Mouse (Mus musculus) small intestine, adult 10 weeks (tissue): ENCODE data around the gene Ndufaf3. TPM values are rescaled to one million over a fixed set of nuclear protein-coding genes. Genes with fewer than 3 reads are reported as not detected.

Source experiments
- polyA plus RNA-seq: library from polyadenylated mRNA; stranded (reverse); fragments of 350-450 nt; fragmentation: Illumina TruSeq; extraction: RNeasy Lipid Tissue Mini Kit (QIAGEN cat#74804); gene quantifications from one replicate; pipeline ENCODE4 v1.2.3, GENCODE M21; 2014; ENCODE audit warnings: low replicate concordance

The Ndufaf3 gene
- polyA plus RNA-seq, result 2.7 TPM

GRCm38 (mm10) chr9:108566815-108567776, at the start of gene Ndufaf3:
Gene Ndufaf3, minus strand, starts transcription at chr9:108567434.

GRCm38 (mm10) chr9:108596998-108597764, 29.9 kb upstream of the Ndufaf3 start, which contains the start of gene P4htm:
Gene P4htm, minus strand, starts transcription at chr9:108597667.

GRCm38 (mm10) chr9:108578545-108579343, 11.5 kb upstream of the Ndufaf3 start, which contains the start of gene Wdr6:
Gene Wdr6, minus strand, starts transcription at chr9:108578739.

GRCm38 (mm10) chr9:108569381-108570206, 2.4 kb upstream of the Ndufaf3 start, which contains the start of gene Dalrd3:
Gene Dalrd3, plus strand, starts transcription at chr9:108569886.

GRCm38 (mm10) chr9:108560227-108560841, 6.9 kb downstream of the Ndufaf3 start, which contains the start of gene Impdh2:
Gene Impdh2, plus strand, starts transcription at chr9:108560286.

GRCm38 (mm10) chr9:108516380-108517251, 50.6 kb downstream of the Ndufaf3 start, which contains the start of gene Qrich1:
Gene Qrich1, plus strand, starts transcription at chr9:108516806.

Other genes starting within 250 kb of the Ndufaf3 start
- gene Gpx1, start 228.5 kb downstream of the Ndufaf3 start, polyA plus RNA-seq, result 13.5 TPM
- 45.5 TPM for gene Usp4, start 219.6 kb downstream of the Ndufaf3 start, polyA plus RNA-seq
- 1.4 TPM for gene 1700102P08Rik, start 174.6 kb downstream of the Ndufaf3 start, polyA plus RNA-seq
- not detected for gene Ccdc36, start 138.9 kb downstream of the Ndufaf3 start, polyA plus RNA-seq
- gene BC048562, start 131.0 kb downstream of the Ndufaf3 start, polyA plus RNA-seq, result not detected
- 2.2 TPM for gene Ccdc71, start 106.9 kb downstream of the Ndufaf3 start, polyA plus RNA-seq
- gene Klhdc8b, start 105.9 kb downstream of the Ndufaf3 start, polyA plus RNA-seq, result not detected
- gene Lamb2, start 87.7 kb downstream of the Ndufaf3 start, polyA plus RNA-seq, result 0.67 TPM
- 4.3 TPM for gene Usp19, start 76.8 kb downstream of the Ndufaf3 start, polyA plus RNA-seq
- gene Qars, start 59.7 kb downstream of the Ndufaf3 start, polyA plus RNA-seq, result 84.5 TPM
- 34.9 TPM for gene Qrich1, start 50.6 kb downstream of the Ndufaf3 start, polyA plus RNA-seq
- 13.3 TPM for gene Impdh2, start 7.1 kb downstream of the Ndufaf3 start, polyA plus RNA-seq
- gene Dalrd3, start 2.5 kb upstream of the Ndufaf3 start, polyA plus RNA-seq, result 2.3 TPM
- 0.67 TPM for gene Wdr6, start 11.3 kb upstream of the Ndufaf3 start, polyA plus RNA-seq
- not detected for gene P4htm, start 30.2 kb upstream of the Ndufaf3 start, polyA plus RNA-seq
- 36.2 TPM for gene Arih2, start 82.0 kb upstream of the Ndufaf3 start, polyA plus RNA-seq
- gene Slc25a20, start 94.7 kb upstream of the Ndufaf3 start, polyA plus RNA-seq, result 83.1 TPM
- 264 TPM for gene Prkar2a, start 121.9 kb upstream of the Ndufaf3 start, polyA plus RNA-seq
- 206 TPM for gene Ip6k2, start 216.4 kb upstream of the Ndufaf3 start, polyA plus RNA-seq
- 0.19 TPM for gene Nckipsd, start 240.9 kb upstream of the Ndufaf3 start, polyA plus RNA-seq